Mouse (Mus musculus): ENCODE results near the gene Ptpn23. TPM values are rescaled to one million over a fixed set of nuclear protein-coding genes. Genes with fewer than 3 reads are reported as not detected.
"Not testable (repeated sequence)": the region's sequence is repeated elsewhere in the genome, so short reads cannot be mapped to it uniquely, and the experiment has no call there.

The Ptpn23 gene
- total RNA-seq (2021): 10 to 100 TPM; 47.8 to 49.2 TPM
- long read RNA-seq, experiment 1, partial matches to known transcripts: 7 of 7 reads
- long read RNA-seq, experiment 1, other reads (novel, unspliced or antisense): 0 of 7 reads
- long read RNA-seq, experiment 2, full-length matches to known transcripts: 1 of 6 reads
- long read RNA-seq, experiment 2, partial matches to known transcripts: 4 of 6 reads
- long read RNA-seq, experiment 2, other reads (novel, unspliced or antisense): 1 of 6 reads

DNA sequence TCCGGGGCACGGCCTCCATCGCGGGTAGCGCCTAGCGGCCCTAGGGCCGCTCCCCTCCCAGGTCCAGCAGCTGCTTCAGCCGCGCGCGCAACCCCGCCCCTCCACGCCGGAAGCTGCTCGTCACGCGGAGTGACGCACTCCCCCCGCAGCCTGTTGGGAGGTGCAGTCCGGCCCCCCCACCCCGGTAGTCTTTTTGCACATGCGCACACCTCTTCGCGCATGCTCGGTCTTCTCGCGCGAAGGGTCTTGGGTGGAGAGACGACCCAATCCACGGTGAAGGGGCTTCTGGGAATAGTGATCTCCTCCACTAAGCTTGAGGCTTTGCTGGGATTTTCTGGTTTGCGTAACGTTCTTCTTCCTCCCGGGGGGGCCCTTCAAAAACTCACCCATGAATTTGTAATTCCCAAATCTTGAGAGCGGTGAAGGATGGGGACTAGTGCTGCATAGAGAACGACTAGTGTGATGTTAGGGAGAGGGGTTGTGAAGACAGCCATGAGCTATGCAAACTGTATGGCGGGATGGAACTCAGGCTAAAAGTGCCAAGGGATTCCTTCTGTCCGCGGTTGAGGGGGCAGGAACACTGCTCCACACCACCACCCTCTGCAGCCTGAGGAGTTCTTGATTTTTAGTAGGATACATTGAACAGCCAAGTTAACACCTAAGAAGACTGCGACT is at the start of gene Ptpn23:
Ptpn23 (minus strand) TSS at position 115 of the 675 bp plus-strand sequence.
- peak; percentile 89 to 97 for DNase-seq (ENCODE audit: low spot score in 2 of 2)

DNA sequence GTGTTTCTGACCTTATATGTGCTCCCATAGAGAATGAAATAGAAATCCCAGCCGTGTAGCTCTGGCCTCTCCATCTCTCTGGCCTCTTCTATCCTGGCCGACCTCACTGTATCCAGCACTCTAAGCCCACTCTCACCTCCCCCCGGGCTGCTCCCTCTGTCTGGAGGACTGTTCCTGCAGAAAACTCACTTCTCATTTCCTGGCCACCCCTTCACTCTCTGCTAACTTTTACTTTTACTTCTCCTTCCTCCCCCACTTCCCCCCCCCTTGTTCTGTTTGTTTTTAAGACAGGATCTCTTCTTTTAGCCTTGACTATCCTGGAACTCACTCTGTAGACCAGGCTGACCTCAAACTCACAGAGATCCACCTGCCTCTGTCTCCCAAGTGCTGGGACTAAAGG is 44.5 kb upstream of the Ptpn23 start:
- no peak for DNase-seq (ENCODE audit: low spot score in 2 of 2)

DNA sequence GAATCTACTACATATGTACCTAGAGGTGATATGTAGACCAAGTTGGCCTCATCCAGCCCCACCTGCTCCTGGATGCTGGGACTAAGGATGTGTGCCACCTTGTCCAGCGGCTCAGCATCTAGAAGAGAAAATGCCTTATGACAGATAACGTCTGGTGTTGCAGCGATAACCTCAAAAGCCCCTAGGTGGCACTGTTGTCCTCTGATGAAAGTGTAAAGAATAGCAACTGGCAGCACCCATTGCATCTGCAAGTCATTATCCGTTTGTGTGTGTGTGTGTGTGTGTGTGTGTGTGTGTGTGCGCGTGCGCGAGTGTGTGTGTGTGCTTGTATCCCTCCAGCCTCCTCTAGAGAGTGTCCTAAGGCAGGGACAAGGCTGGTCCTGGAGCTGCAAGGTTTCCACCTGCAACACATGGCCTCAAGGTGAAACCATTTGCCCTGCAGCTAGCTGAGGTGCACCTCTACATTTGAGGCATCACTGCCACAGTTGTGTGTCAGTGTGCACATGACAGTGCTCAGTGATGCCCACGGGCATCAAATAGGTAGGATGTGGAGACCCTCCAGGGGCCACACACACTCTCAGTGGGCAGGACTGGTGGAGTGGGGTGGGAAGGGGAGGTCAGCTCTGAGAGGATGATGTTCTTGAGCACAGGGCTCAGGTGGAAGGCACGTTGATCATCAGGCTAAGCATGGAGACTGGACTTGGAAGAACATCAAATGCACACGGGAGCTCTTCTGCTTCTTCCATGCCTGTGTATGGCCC is 41.0 kb upstream of the Ptpn23 start:
- DNase-seq (ENCODE audit: low spot score in 2 of 2): peak; percentile 76 to 91

DNA sequence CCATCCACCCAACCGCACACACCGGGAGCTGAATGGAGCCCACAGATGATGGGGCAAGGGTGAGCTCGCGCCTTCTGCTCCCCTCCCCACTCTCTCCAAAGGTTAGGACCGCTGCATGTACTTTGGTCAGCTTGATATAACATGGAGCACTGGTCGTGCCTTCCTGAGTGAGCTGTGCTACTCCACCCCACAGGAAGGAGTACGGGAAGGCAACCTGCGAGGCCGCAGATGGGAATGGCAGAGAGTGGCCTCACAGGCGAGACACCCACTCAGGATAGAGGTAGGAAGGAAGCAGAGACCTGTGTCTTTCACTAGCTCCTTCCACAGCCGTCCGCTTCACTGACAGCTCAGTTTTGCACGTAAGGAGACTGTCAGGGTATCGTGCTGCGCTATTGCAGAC is 40.3 kb upstream of the Ptpn23 start:
- DNase-seq (ENCODE audit: low spot score in 2 of 2): no peak

DNA sequence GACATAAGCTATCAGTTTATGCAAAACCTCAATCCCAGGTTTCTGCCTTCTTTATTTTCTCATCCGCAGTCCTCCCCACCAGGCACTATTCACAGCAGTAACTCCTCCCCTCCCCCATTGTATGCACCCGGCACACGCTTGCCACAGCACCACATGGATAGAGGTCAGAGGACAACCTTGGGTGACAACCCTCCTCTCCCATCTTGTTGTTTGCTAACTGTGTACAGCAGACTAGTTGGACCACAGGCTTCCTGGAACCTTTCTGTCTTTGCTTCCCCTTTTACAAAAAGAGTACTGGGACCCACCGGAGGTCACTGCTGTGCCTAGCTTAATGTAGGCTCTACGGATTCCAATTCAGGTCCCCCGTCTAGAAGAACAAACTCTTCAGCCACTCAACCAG is 32.5 kb upstream of the Ptpn23 start:
- no peak for DNase-seq (ENCODE audit: low spot score in 2 of 2)

DNA sequence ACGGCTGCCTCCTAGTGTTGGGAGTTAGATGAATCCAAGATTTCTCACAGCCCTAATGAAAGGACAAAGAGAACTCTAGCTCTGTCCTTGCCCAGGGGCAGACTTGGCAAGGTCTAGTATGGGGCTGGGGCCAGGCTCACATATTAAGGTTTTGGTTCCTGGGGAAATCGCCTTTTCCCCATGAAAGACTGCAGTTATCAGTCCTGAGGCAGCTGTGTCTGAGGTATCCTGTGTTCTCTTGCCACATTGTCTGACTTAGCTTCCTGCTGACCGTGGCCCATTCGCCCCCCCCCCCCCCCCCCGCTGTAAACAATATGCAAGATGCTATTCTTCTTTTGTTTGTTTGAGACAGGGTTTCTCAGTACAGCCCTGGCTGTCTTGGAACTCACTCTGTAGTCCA is 32.0 kb upstream of the Ptpn23 start:
- DNase-seq (ENCODE audit: low spot score in 2 of 2): no peak

DNA sequence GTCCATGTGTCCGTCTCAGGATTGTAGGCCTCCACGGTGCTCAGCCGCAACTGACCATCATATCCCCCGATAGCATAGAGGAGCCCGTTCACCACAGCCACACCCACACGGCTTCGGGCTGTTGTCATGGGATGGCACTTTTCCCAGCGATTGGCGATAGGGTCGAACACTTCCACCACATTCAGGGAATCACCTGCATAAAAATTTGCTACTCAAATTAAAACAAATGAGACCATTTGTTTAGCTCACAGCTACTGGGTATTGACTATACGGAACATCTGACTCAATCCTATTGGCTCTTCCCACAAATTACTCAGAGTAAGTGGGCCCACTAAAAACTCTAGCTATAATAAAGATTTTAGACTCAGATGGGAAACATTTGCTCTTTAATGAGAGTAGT is 28.0 kb upstream of the Ptpn23 start:
- DNase-seq (ENCODE audit: low spot score in 2 of 2): no peak

DNA sequence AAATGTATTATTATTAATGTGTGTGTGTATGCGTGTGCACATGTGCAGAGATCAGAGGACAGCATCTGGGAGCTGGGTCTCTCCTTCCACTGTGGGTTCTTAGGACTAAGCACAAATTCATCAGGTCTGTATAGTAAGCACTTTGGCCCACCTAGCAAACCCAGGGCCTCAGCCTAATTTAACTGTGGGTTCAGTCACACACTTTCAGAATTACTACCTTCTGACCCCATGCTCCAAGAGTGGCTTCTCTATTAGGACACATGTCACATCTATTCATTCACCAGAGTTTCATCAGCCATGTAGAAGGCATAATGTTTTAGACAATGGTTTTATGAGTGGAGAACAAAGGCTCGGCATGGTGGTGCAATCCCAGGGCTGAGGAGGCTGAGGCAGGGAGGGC is 25.0 kb upstream of the Ptpn23 start:
- DNase-seq (ENCODE audit: low spot score in 2 of 2): no peak

DNA sequence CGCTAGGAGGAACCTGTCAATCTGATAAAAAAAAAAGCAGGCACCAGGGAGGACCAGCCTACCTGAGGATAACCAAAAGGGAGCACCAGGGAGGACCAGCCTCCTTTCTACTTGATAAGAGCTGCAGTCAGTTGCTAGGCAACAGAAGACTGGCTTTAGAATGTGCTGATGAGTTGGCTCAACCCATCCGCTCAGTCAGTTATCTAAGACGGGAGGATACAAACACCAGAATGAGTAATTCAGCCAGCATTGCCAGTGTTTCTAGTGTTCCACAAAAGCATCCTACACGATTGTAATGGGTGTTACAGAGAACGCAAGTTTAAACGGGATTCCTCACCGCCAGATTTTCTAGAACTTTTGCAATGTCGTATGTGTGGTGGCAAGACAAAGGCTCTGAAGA is 23.2 kb upstream of the Ptpn23 start:
- DNase-seq (ENCODE audit: low spot score in 2 of 2): peak in 1 of 2 experiments; percentile 63

DNA sequence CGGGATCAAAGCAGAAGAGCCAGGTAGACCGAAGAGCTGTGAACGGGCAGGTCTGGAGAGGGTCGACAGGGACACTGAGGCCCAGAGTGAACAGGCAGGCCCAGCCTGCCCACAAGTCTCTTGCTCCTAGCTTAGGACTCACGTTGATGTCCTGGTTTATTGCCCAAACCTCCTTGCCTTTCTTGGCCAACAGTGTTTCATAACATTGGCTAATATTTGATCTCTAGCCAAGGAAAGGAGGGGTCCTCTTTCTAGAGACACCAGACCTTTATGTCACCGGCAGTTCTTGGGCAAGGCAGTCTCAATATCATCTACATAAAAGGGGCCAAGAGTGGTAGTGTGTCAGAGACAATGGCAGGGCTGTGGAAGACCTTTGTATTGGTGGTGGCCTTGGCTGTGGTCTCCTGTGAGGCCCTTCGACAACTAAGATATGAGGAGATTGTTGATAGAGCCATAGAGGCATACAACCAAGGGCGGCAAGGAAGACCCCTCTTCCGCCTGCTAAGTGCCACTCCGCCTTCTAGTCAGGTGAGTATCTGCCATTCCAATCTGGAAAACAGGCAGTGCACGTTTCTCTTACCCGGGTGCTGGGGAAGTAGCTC is 11.6 kb upstream of the Ptpn23 start, which contains the start of gene Ngp:
Ngp (plus strand) TSS at position 237 of the 602 bp plus-strand sequence.
- no peak for DNase-seq (ENCODE audit: low spot score in 2 of 2)

DNA sequence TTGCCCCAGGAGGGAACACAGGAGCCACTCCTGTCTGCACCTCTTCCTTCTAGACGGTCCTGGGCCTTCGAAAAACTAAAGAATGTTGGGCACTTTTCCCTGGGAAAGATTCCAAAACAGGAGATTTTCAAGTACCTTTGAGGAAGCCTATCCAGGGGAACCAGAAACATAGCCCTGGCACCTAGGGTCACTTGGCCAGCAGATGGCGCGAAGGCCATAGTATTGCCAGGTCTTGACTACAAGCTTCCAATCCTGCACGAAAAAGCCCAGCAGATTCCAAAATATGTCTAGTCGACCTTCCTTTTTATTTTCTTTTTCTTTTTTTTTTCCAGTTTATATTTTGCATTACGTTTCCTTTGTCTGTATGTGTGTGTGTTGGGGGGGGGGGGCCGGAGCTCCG is 5.8 kb upstream of the Ptpn23 start:
- no peak for DNase-seq (ENCODE audit: low spot score in 2 of 2)

DNA sequence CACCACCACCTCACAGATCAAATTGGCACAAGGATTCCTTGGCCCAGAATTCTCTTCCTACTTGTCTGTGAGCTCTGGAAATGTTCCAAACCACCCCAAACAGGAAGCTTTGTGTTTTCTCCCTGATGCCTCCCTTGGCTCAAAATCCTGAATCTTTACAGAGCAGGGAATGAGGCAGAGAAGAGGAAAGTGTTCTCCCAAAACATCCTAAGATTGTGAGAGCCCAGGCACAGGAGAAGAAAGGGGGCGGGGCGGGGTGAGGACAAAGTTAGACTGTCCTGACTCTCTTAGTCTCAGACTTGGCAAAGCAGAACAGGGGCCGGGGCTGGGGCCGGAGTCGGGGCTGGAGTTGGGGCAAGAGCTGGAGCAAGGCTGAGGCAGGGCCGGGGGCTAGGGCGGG is 4.9 kb upstream of the Ptpn23 start:
- no peak for DNase-seq (ENCODE audit: low spot score in 2 of 2)

DNA sequence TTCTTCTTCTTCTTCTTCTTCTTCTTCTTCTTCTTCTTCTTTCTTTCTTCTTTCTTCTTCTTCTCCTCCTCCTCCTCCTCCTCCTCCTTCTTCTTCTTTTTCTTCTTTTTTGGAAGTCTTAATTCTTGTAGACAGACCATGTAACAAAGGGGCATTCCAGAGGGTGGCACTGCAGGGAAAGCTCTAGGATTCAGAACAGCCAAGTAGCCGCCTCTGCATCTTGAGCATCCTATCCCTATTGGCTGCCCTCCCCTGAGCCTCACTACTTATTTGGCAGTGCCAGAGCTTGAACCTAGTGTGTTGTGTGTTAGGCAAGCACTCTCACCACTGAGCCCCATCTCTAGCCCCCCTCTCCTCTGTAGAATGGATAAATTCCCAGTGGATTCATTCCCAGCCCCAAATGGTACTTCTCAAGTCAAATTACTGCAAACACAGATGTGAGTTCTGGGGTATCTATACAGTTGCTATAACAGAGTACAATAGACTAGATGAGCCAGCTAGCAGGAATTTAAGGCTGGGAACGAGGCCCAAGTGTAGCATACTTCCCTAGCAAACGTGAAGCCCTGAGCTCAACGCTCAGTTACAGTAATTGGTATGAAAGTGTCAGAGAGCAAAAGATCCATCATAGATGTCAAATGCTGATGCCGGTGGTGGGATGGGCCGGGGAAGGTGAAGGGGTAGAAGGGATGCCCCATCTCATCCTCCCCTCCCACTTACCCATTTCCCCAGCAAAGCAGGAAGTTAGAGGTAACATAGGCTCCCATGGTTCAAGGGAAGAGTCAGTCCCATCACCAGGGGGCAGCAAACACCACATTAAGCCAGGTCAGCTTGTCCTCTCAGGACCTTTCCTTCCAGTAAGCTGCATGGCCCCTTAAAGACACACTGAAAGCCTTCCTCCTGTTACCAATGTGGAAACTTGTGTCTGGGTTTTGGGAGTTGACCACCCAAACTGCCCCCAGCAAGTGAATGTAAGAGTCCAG is 3.2 kb upstream of the Ptpn23 start:
- peak; percentile 74 to 82 for DNase-seq (ENCODE audit: low spot score in 2 of 2)

DNA sequence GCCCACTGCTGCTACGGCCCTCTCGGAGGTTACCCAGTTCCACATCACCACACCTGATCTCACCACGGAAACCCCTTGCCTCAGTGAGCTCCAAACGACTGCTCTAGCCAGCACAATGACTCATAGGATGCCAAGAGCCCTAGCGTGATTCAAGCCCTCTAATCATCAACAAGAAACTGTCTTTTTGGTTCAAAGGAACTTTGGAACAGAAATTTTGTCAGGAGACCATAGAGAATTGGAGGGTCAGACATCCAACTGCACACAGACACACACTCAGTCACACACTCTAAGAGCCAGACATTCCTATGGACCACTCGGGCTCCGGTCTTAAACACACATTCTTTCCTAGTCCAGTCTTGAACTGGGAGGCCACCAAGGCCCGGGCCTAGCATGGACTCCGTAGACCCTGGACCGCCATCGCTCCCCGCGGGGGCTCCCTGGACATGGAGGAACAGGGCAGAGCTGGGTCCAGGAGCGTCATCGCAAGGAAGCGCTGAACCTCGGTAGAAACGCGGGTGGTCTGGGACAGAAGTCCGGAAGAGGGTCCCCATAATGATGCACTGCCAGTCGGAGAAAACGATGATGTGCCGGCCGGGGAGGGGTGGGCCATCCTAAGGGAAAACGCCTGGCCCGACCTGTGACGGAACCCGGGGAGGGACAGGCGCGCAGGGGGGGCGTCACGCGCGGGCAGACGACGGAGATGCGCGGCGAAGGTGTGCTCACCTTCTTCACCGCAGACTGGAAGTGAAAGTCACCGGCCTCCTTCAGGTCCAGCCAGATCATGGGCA is 508 bp downstream of the Ptpn23 start:
- DNase-seq (ENCODE audit: low spot score in 2 of 2): peak; percentile 30 to 39

DNA sequence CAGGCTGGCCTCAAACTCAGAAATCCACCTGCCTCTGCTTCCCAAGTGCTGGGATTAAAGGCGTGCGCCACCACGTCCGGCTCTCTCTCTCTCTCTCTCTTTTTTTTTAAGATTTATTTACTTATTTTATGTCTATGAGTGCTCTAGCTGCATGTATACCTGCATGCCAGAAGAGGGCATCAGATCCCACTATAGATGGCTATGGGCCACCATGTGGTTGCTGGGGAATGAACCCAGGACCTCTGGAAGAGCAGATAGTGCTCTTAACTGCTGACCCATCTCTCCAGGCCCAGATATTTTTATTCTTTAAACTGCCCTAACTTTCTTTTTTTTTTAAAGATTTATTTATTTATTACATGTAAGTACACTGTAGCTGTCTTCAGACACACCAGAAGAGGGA is 4.8 kb downstream of the Ptpn23 start:
- not testable (repeated sequence) for DNase-seq (ENCODE audit: low spot score in 2 of 2)

DNA sequence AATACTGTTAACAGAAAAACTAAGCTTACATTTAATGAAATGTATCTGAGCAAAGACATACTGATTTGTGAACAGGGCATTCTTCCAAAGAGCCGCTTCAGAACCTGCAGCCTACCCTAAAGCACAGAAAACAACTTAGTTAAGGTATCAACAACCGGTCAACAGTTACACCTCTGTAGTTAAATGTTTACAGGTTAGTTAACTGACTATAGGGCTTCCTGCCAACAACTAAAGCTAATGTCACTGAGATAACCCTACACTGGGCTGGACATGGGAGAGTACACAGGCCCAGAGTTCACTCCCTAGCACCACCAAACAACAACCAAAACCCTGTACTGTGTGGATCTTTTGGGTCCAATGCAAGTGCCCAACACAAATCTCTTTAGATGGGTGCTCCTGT is 5.3 kb downstream of the Ptpn23 start:
- DNase-seq (ENCODE audit: low spot score in 2 of 2): no peak

DNA sequence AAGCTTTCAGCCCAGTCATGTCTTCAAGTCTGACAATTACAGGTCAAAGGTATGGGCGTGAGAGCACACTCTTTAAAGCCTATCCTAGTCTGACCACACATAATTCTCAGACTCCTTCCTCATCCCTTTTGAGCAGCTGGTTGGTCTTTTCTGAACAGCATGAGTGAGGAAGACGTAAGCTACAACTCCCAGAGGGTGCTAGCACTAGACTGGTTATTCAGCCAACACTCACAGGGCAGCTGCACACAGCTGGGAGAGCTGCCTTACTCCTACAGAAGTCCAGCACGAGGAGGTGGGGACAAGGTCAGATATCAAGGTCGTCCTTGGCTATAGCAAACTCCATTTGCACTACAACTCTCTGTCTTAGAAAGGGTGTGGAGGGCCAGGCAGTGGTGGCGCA is 7.4 kb downstream of the Ptpn23 start:
- DNase-seq (ENCODE audit: low spot score in 2 of 2): no peak

DNA sequence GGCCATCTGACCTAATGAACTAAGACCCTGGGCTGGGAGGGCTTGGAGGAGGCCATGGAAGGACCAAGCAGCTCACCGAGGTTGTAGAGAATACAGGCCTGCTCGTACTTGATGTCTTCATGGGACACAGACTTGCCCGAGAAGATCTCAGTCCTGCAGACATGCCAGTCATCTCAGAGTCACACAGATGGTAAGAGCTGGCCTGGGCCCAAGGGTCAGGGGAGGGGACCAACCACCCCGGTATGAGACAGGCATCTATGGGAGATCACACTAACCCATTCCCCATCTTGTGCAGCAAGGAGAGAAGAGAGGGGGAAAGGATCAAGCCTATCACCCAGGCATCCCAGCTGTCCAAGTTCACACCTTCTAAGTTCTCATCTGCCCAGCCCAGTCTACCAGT is 14.7 kb downstream of the Ptpn23 start:
- DNase-seq (ENCODE audit: low spot score in 2 of 2): no peak

DNA sequence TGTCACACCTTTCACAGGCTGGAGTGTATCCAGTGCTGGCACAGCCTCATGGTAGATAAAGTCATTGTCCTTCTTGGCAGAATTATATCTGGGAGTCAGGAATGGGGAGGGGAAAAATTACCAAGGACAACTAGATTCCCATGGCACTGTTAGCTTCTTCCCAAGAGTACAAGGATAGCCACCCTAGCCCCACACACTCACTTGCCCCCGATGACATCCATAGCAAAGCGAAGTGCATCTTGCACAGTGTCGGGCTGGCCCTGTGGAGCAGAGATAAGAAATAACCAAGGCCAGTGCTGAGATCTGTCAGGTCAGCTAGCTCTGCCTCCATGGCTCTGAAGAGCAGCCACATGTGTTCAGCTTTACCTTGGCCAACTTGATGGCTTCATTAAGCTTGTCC is 17.2 kb downstream of the Ptpn23 start:
- DNase-seq (ENCODE audit: low spot score in 2 of 2): no peak

DNA sequence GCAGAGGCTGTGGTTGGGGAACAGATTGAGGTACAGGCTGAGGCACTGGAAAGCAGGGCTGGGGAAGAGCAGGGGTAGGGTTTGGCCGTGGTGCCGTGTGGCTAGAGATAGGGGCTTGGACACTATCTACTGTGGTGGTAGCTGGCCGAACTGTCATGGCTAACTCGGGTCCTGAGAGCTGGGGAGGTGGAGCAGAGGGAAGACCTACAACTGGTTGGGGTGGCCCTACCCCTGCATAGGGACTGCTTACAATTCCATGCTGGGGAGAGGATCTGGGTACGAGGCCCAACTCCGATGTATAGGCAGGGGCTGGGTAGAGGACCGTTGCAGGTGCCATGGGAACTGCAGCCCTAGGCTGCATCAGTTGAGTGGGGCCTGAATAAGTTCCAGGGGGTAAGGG is 20.0 kb downstream of the Ptpn23 start:
- DNase-seq (ENCODE audit: low spot score in 2 of 2): no peak
